In genomic region chr7:77536890-77537289, GRCm38 (mm10) we compare ENCODE assay signal across 24 mouse cellular contexts.
A peak's percentile ranks its signal among the peaks of the same experiment; 100 is the strongest.
DNase-seq lines count a peak whose midpoint lies in the region; ATAC-seq lines count a peak whose summit lies in the region.
"Had no signal": no experiment of that assay in that cellular context is flagged by ENCODE, and none has a peak within 500 bp of the region (broad histone marks: within the 10 kb centered on the region; RNA-seq: fewer than 3 reads in every experiment).

No protein-coding gene starts in this region.

- peaks cover 5% of the 10 kb centered on the region for H3K4me1 ChIP-seq in forebrain, embryonic 12.5 days
- H3K4me1 ChIP-seq in forebrain, embryonic 10.5 days, result peaks cover 5% of the 10 kb centered on the region
- H3K4me1 ChIP-seq in neural tube, embryonic 15.5 days, result 0 out of 2 replicates have a peak, but pooled peaks cover 5% of the 10 kb centered on the region
- H3K4me1 ChIP-seq: embryonic facial prominence, embryonic 13.5 days; heart, embryonic 10.5 days had no signal

- H3K36me3 ChIP-seq in forebrain, embryonic 12.5 days (replicated peaks), result no peaks in the 10 kb centered on the region
- no peaks in the 10 kb centered on the region for H3K36me3 ChIP-seq in forebrain, embryonic 10.5 days (replicated peaks)
- no peaks in the 10 kb centered on the region for H3K36me3 ChIP-seq in neural tube, embryonic 15.5 days
- H3K36me3 ChIP-seq: embryonic facial prominence, embryonic 13.5 days; heart, embryonic 10.5 days; hindbrain, embryonic 13.5 days had no signal

- intact Hi-C loops in left cerebral cortex, postnatal 14 days (cut with DNase I), result no loop called here
- intact Hi-C loops in left cerebral cortex, postnatal 36 days (cut with DNase I), result no loop called here

- H3K27ac ChIP-seq in forebrain, embryonic 12.5 days, result no peak overlapping the region
- no peak overlapping the region for H3K27ac ChIP-seq in forebrain, embryonic 10.5 days
- H3K27ac ChIP-seq in neural tube, embryonic 15.5 days (replicated peaks), result peak overlapping the region; percentile 35; the same call in 1 of the 2 replicates
- H3K27ac ChIP-seq: embryonic facial prominence, embryonic 13.5 days; heart, embryonic 10.5 days; hindbrain, embryonic 13.5 days had no signal

- H3K9ac ChIP-seq in forebrain, embryonic 12.5 days, result no peak overlapping the region
- no peak overlapping the region for H3K9ac ChIP-seq in neural tube, embryonic 15.5 days (replicated peaks)
- H3K9ac ChIP-seq: embryonic facial prominence, embryonic 13.5 days; hindbrain, embryonic 13.5 days had no signal

- no peak overlapping the region for H3K4me2 ChIP-seq in forebrain, embryonic 12.5 days
- no peak overlapping the region for H3K4me2 ChIP-seq in neural tube, embryonic 15.5 days
- H3K4me2 ChIP-seq: embryonic facial prominence, embryonic 13.5 days; hindbrain, embryonic 13.5 days had no signal

- no peaks in the 10 kb centered on the region for H3K27me3 ChIP-seq in forebrain, embryonic 12.5 days
- H3K27me3 ChIP-seq in forebrain, embryonic 10.5 days (ENCODE audit: poor library complexity, severe bottlenecking), result no peaks in the 10 kb centered on the region
- H3K27me3 ChIP-seq in neural tube, embryonic 15.5 days (replicated peaks), result no peaks in the 10 kb centered on the region
- H3K27me3 ChIP-seq: CH12.LX; embryonic facial prominence, embryonic 13.5 days; hindbrain, embryonic 13.5 days; Patski had no signal

- no peak overlapping the region for H3K4me3 ChIP-seq in forebrain, embryonic 12.5 days (replicated peaks)
- H3K4me3 ChIP-seq in forebrain, embryonic 10.5 days, result no peak overlapping the region
- no peak overlapping the region for H3K4me3 ChIP-seq in neural tube, embryonic 15.5 days (replicated peaks)
- H3K4me3 ChIP-seq: embryonic facial prominence, embryonic 13.5 days; heart, embryonic 10.5 days; hindbrain, embryonic 13.5 days had no signal

- 30% methylated on average over 5 of the region's 5 CpGs for WGBS in forebrain, embryonic 12.5 days
- 37% methylated on average over 5 of the region's 5 CpGs for WGBS in forebrain, embryonic 10.5 days
- WGBS in neural tube, embryonic 15.5 days, result 36% methylated on average over 5 of the region's 5 CpGs

- no peaks in the 10 kb centered on the region for H3K9me3 ChIP-seq in forebrain, embryonic 12.5 days
- no peaks in the 10 kb centered on the region for H3K9me3 ChIP-seq in forebrain, embryonic 10.5 days
- no peaks in the 10 kb centered on the region for H3K9me3 ChIP-seq in neural tube, embryonic 15.5 days (replicated peaks)
- H3K9me3 ChIP-seq: embryonic facial prominence, embryonic 13.5 days; heart, embryonic 10.5 days; hindbrain, embryonic 13.5 days had no signal

- peak; percentile 74; the same call in 1 of the 2 replicates for ATAC-seq in forebrain, embryonic 12.5 days (ENCODE audit: low FRiP score)
- ATAC-seq in neural tube, embryonic 15.5 days (ENCODE audit: low FRiP score), result no peak
- ATAC-seq: activated CD4-positive, CD25-positive, alpha-beta regulatory T cell, adult 4 months; forebrain, embryonic 16.5 days; inflammation-experienced regulatory T-cells, adult 6 months; Patski had no signal

- DNase-seq in forebrain, embryonic 10.5 days (ENCODE audit: extremely low spot score, low spot score), result no peak
- peak; percentile 1 to 3 for DNase-seq in left cerebral cortex, postnatal 14 days (ENCODE audit: low spot score in 2 of 2)
- DNase-seq in left cerebral cortex, postnatal 36 days (ENCODE audit: low spot score in 2 of 2), result no peak
- peak; percentile 23 for DNase-seq in retina, postnatal 1 day
- DNase-seq in retina, embryonic 14.5 days (ENCODE audit: low spot score), result no peak
- no peak for DNase-seq in lung, postnatal 10 days
- DNase-seq: adrenal gland, postnatal 14 days; cerebellum, adult 18-20 months; cerebellum, adult 9-11 months; cerebellum, postnatal 36 days; gastrocnemius, postnatal 10 days; heart, adult 18-20 months; heart, postnatal 10 days; heart, postnatal 4 days had no signal

Comparison
In these comparisons a context has a peak if more than half of its experiments do, and no peak if none do; other contexts are left out.
1. DNase-seq: peak in left cerebral cortex, postnatal 14 days (2 of 2) and retina, postnatal 1 day (single experiment); none in forebrain, embryonic 10.5 days (single experiment), left cerebral cortex, postnatal 36 days (0 of 2), retina, embryonic 14.5 days (single experiment) and lung, postnatal 10 days (single experiment).